In genomic region chr2:105370698-105371097, GRCm38 (mm10) we compare ENCODE assay signal across 9 mouse cellular contexts. TPM values are rescaled to one million over a fixed set of nuclear protein-coding genes. Genes with fewer than 3 reads are reported as not detected.
DNase-seq lines count a peak whose midpoint lies in the region; ATAC-seq and TF ChIP-seq lines count a peak whose summit lies in the region.
"Had no signal": no experiment of that assay in that cellular context is flagged by ENCODE, and none has a peak within 500 bp of the region (broad histone marks: within the 10 kb centered on the region; RNA-seq: fewer than 3 reads in every experiment).

No protein-coding gene starts in this region.

- peaks cover 9% of the 10 kb centered on the region for H3K4me1 ChIP-seq in limb, embryonic 12.5 days (replicated peaks)
- H3K4me1 ChIP-seq in intestine, postnatal 0 days (replicated peaks; ENCODE audit: control insufficient read depth, insufficient read depth, low read length), result no peaks in the 10 kb centered on the region
- H3K4me1 ChIP-seq: liver, embryonic 13.5 days had no signal

- peak overlapping the region; percentile 43 for H3K4me2 ChIP-seq in limb, embryonic 12.5 days
- no peak overlapping the region for H3K4me2 ChIP-seq in intestine, postnatal 0 days (replicated peaks; ENCODE audit: low read depth)
- H3K4me2 ChIP-seq: liver, embryonic 13.5 days had no signal

- WGBS in limb, embryonic 12.5 days, result 25% methylated on average over 14 of the region's 14 CpGs
- WGBS in intestine, postnatal 0 days, result 39% methylated on average over 14 of the region's 14 CpGs

- H3K27me3 ChIP-seq in limb, embryonic 12.5 days, result peaks cover 8% of the 10 kb centered on the region
- no peaks in the 10 kb centered on the region for H3K27me3 ChIP-seq in intestine, postnatal 0 days (replicated peaks; ENCODE audit: control insufficient read depth, insufficient read depth, low read length)

- ATAC-seq in limb, embryonic 12.5 days (ENCODE audit: insufficient number of reproducible peaks, insufficient read depth, low FRiP score, low TSS enrichment, low read depth), result no peak
- no peak for ATAC-seq in intestine, postnatal 0 days

- no peaks in the 10 kb centered on the region for H3K36me3 ChIP-seq in limb, embryonic 12.5 days
- no peaks in the 10 kb centered on the region for H3K36me3 ChIP-seq in intestine, postnatal 0 days (ENCODE audit: control insufficient read depth, insufficient read depth)
- H3K36me3 ChIP-seq: liver, embryonic 13.5 days had no signal

- no peak for TF ChIP-seq CTCF in intestine, postnatal 0 days (IDR thresholded peaks at IDR 0.05; ENCODE audit: low read depth)

- no peaks in the 10 kb centered on the region for H3K9me3 ChIP-seq in limb, embryonic 12.5 days
- H3K9me3 ChIP-seq in intestine, postnatal 0 days (ENCODE audit: control insufficient read depth), result no peaks in the 10 kb centered on the region
- H3K9me3 ChIP-seq: liver, embryonic 13.5 days had no signal

- 0 out of 2 replicates have a peak overlapping the region, but pooled peaks have one; percentile 44 for H3K9ac ChIP-seq in limb, embryonic 12.5 days (replicated peaks)
- H3K9ac ChIP-seq in intestine, postnatal 0 days (ENCODE audit: low read depth, low read length), result no peak overlapping the region
- H3K9ac ChIP-seq: liver, embryonic 13.5 days had no signal

- peak overlapping the region; percentile 19; the same call in 1 of the 2 replicates for H3K4me3 ChIP-seq in limb, embryonic 12.5 days (replicated peaks)
- no peak overlapping the region for H3K4me3 ChIP-seq in intestine, postnatal 0 days (ENCODE audit: low read depth, low read length)
- H3K4me3 ChIP-seq: liver, embryonic 13.5 days had no signal

- H3K27ac ChIP-seq in limb, embryonic 12.5 days, result no peak overlapping the region
- no peak overlapping the region for H3K27ac ChIP-seq in intestine, postnatal 0 days (ENCODE audit: low read depth, low read length)
- H3K27ac ChIP-seq: liver, embryonic 13.5 days had no signal

- DNase-seq in embryo, embryonic 9.5 days (ENCODE audit: extremely low spot score), result peak; percentile 11
- DNase-seq in embryo, embryonic 10.5 days (ENCODE audit: low spot score), result no peak
- peak; percentile 10 for DNase-seq in right cerebral cortex, adult 18-20 months
- DNase-seq in right cerebral cortex, postnatal 14 days, result no peak
- DNase-seq in urinary bladder, postnatal 14 days (ENCODE audit: low spot score), result no peak
- DNase-seq in gastrocnemius, postnatal 25 days, result no peak
- DNase-seq: liver, embryonic 13.5 days had no signal

RNA-seq across cellular contexts. Expression of gene Rcn1, which starts 28.4 kb away (rescaled TPM):
- 171 and 176 TPM in 2 replicates for polyA plus RNA-seq in limb, embryonic 12.5 days (2016; fragmentation: Nextera tagmentation; extraction: Ambion mirVana)
- total RNA-seq in gastrocnemius, postnatal 25 days (2021), result 10 to 100 TPM; 11.6 to 15.9 TPM
- 28.5 and 29.5 TPM in 2 replicates for polyA plus RNA-seq in intestine, postnatal 0 days (2015; fragmentation: Nextera tagmentation; extraction: Ambion mirVana)

Comparison
In these comparisons a context has a peak if more than half of its experiments do, and no peak if none do; other contexts are left out.
1. DNase-seq: peak in embryo, embryonic 9.5 days (single experiment) and right cerebral cortex, adult 18-20 months (single experiment); none in embryo, embryonic 10.5 days (single experiment), right cerebral cortex, postnatal 14 days (single experiment), urinary bladder, postnatal 14 days (single experiment) and gastrocnemius, postnatal 25 days (single experiment).